Mouse (Mus musculus): ENCODE data around the gene Slc47a2. TPM values are rescaled to one million over a fixed set of nuclear protein-coding genes. Genes with fewer than 3 reads are reported as not detected.
A peak's percentile ranks its signal among the peaks of the same experiment; 100 is the strongest.

Gene Slc47a2
- total and polyA plus RNA-seq, 2 experiments = not detected

- Histone ChIP-seq H3K4me3 (ENCODE audit: insufficient read depth, low read depth, low read length) (peak overlapping the region; percentile 51), H3K4me1 (ENCODE audit: control insufficient read depth, insufficient read depth, low read length) (no peaks in the 10 kb centered on the region), H3K27ac (replicated peaks; ENCODE audit: insufficient read depth, low read depth, low read length) (no peak overlapping the region; the same call in 1 of the 2 replicates), H3K79me2 (ENCODE audit: control insufficient read depth, insufficient read depth, low read length) (no peaks in the 10 kb centered on the region), H3K36me3 (ENCODE audit: control insufficient read depth, insufficient read depth, low read length) (no peaks in the 10 kb centered on the region), H3K9ac (ENCODE audit: low read depth, low read length) (peak overlapping the region; percentile 63), H3K27me3 (ENCODE audit: control insufficient read depth, insufficient read depth, low read length) (peaks cover under 1% of the 10 kb centered on the region; the same call in 1 of the 2 replicates)
- TF ChIP-seq POLR2A (IDR thresholded peaks at IDR 0.05; ENCODE audit: extremely low read depth, insufficient read depth, low read length) (no peak), CTCF (IDR thresholded peaks at IDR 0.05; ENCODE audit: low read depth, low read length) (no peak)
- DNase-seq (ENCODE audit: extremely low read depth, low read depth, low spot score) = peak; percentile 9
- 61% methylated on average over 15 of the region's 16 CpGs for WGBS
Observed at GRCm38 (mm10) chr11:61300716-61301392, 41.8 kb downstream of the Slc47a2 start.

DNA sequence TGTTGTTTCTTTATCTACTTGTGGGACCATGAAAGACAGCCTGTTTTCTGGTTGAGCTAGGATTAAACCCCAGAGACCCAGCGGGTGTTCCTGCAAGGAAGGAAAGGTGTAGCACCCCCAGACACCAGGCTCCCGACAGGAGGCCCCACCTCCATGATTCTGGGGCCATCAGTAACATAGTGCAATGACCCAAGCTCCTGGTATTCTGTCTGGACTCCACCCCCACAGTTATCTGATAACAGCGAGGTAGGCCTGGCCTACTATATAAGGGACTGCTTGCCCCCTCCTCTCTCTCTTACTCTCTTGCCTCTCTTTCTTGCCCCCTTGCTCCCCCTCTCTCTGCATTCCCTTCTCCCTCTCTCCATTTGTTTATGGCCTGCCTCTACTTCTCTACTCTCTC lies 42.5 kb downstream of the Slc47a2 start:
- Histone ChIP-seq H3K27me3 (ENCODE audit: control insufficient read depth, insufficient read depth, low read length) (peaks cover 3% of the 10 kb centered on the region; the same call in 1 of the 2 replicates), H3K4me3 (ENCODE audit: insufficient read depth, low read depth, low read length) (no peak overlapping the region), H3K36me3 (ENCODE audit: control insufficient read depth, insufficient read depth, low read length) (no peaks in the 10 kb centered on the region), H3K4me1 (ENCODE audit: control insufficient read depth, insufficient read depth, low read length) (no peaks in the 10 kb centered on the region), H3K79me2 (ENCODE audit: control insufficient read depth, insufficient read depth, low read length) (no peaks in the 10 kb centered on the region), H3K27ac (replicated peaks; ENCODE audit: insufficient read depth, low read depth, low read length) (no peak overlapping the region), H3K9ac (ENCODE audit: low read depth, low read length) (no peak overlapping the region)
- WGBS = 41% methylated on average over 3 of the region's 3 CpGs
- peak; percentile 17 for DNase-seq (ENCODE audit: extremely low read depth, low read depth, low spot score)
- TF ChIP-seq POLR2A (IDR thresholded peaks at IDR 0.05; ENCODE audit: extremely low read depth, insufficient read depth, low read length) (no peak), CTCF (IDR thresholded peaks at IDR 0.05; ENCODE audit: low read depth, low read length) (no peak)

DNA sequence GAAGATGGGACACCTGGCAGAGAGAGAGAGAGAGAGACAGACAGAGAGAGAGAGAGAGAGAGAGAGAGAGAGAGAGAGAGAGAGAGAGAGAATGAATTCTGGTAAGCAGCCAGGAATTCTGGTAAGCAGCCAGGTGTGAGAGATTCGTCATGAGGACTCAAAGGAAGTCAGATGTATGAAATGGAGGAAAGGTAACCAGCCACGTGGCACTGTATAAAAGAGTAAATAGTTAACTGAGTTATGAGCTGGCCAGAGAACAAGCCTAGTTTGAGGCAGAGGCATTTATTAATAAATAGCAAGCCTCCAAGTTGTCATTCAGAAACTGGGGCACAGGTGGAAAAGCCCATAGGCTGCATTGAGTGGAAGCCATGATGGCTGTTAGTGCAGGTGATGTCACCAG lies 44.8 kb downstream of the Slc47a2 start:
- DNase-seq (ENCODE audit: extremely low read depth, low read depth, low spot score) = peak; percentile 61

GRCm38 (mm10) chr11:61297326-61297725 lies 45.3 kb downstream of the Slc47a2 start:
- H3K27me3 ChIP-seq (ENCODE audit: control insufficient read depth, insufficient read depth, low read length) = peaks cover 3% of the 10 kb centered on the region; the same call in 1 of the 2 replicates
- WGBS = 92% methylated on average over 2 of the region's 2 CpGs
- no peak overlapping the region for H3K27ac ChIP-seq (replicated peaks; ENCODE audit: insufficient read depth, low read depth, low read length)

More for the DNA sequence above, 44.8 kb downstream of the Slc47a2 start:
- Histone ChIP-seq H3K4me1 (ENCODE audit: control insufficient read depth, insufficient read depth, low read length) (no peaks in the 10 kb centered on the region), H3K4me3 (ENCODE audit: insufficient read depth, low read depth, low read length) (no peak overlapping the region), H3K36me3 (ENCODE audit: control insufficient read depth, insufficient read depth, low read length) (no peaks in the 10 kb centered on the region), H3K27me3 (ENCODE audit: control insufficient read depth, insufficient read depth, low read length) (peaks cover 3% of the 10 kb centered on the region; the same call in 1 of the 2 replicates), H3K27ac (replicated peaks; ENCODE audit: insufficient read depth, low read depth, low read length) (no peak overlapping the region), H3K9ac (ENCODE audit: low read depth, low read length) (no peak overlapping the region), H3K79me2 (ENCODE audit: control insufficient read depth, insufficient read depth, low read length) (no peaks in the 10 kb centered on the region)
- WGBS = 31% methylated on average over 2 of the region's 2 CpGs
- TF ChIP-seq POLR2A (IDR thresholded peaks at IDR 0.05; ENCODE audit: extremely low read depth, insufficient read depth, low read length) (no peak), CTCF (IDR thresholded peaks at IDR 0.05; ENCODE audit: low read depth, low read length) (no peak)

GRCm38 (mm10) chr11:61296556-61296955 lies 46.1 kb downstream of the Slc47a2 start:
- DNase-seq (ENCODE audit: extremely low read depth, low read depth, low spot score) = no peak
- Histone ChIP-seq H3K4me3 (ENCODE audit: insufficient read depth, low read depth, low read length) (no peak overlapping the region), H3K79me2 (ENCODE audit: control insufficient read depth, insufficient read depth, low read length) (no peaks in the 10 kb centered on the region), H3K27me3 (ENCODE audit: control insufficient read depth, insufficient read depth, low read length) (peaks cover 3% of the 10 kb centered on the region; the same call in 1 of the 2 replicates), H3K4me1 (ENCODE audit: control insufficient read depth, insufficient read depth, low read length) (no peaks in the 10 kb centered on the region), H3K36me3 (ENCODE audit: control insufficient read depth, insufficient read depth, low read length) (no peaks in the 10 kb centered on the region), H3K27ac (replicated peaks; ENCODE audit: insufficient read depth, low read depth, low read length) (no peak overlapping the region), H3K9ac (ENCODE audit: low read depth, low read length) (no peak overlapping the region)
- 94% methylated on average over 1 of the region's 1 CpGs for WGBS
- TF ChIP-seq POLR2A (IDR thresholded peaks at IDR 0.05; ENCODE audit: extremely low read depth, insufficient read depth, low read length) (no peak), CTCF (IDR thresholded peaks at IDR 0.05; ENCODE audit: low read depth, low read length) (no peak)

More at GRCm38 (mm10) chr11:61297326-61297725, 45.3 kb downstream of the Slc47a2 start:
- Histone ChIP-seq H3K4me1 (ENCODE audit: control insufficient read depth, insufficient read depth, low read length) (no peaks in the 10 kb centered on the region), H3K4me3 (ENCODE audit: insufficient read depth, low read depth, low read length) (no peak overlapping the region), H3K36me3 (ENCODE audit: control insufficient read depth, insufficient read depth, low read length) (no peaks in the 10 kb centered on the region), H3K79me2 (ENCODE audit: control insufficient read depth, insufficient read depth, low read length) (no peaks in the 10 kb centered on the region), H3K9ac (ENCODE audit: low read depth, low read length) (no peak overlapping the region)
- DNase-seq (ENCODE audit: extremely low read depth, low read depth, low spot score) = no peak
- TF ChIP-seq POLR2A (IDR thresholded peaks at IDR 0.05; ENCODE audit: extremely low read depth, insufficient read depth, low read length) (no peak), CTCF (IDR thresholded peaks at IDR 0.05; ENCODE audit: low read depth, low read length) (no peak)

- H3K9ac ChIP-seq (ENCODE audit: low read depth, low read length) = no peak overlapping the region
- H3K4me1 ChIP-seq (ENCODE audit: control insufficient read depth, insufficient read depth, low read length) = no peaks in the 10 kb centered on the region
- H3K27ac ChIP-seq (replicated peaks; ENCODE audit: insufficient read depth, low read depth, low read length) = no peak overlapping the region
- no peaks in the 10 kb centered on the region for H3K36me3 ChIP-seq (ENCODE audit: control insufficient read depth, insufficient read depth, low read length)
- DNase-seq (ENCODE audit: extremely low read depth, low read depth, low spot score) = no peak
- peaks cover 3% of the 10 kb centered on the region; the same call in 1 of the 2 replicates for H3K27me3 ChIP-seq (ENCODE audit: control insufficient read depth, insufficient read depth, low read length)
- WGBS = 91% methylated on average over 2 of the region's 2 CpGs
- no peaks in the 10 kb centered on the region for H3K79me2 ChIP-seq (ENCODE audit: control insufficient read depth, insufficient read depth, low read length)
- H3K4me3 ChIP-seq (ENCODE audit: insufficient read depth, low read depth, low read length) = no peak overlapping the region
- no peak for TF ChIP-seq POLR2A (IDR thresholded peaks at IDR 0.05; ENCODE audit: extremely low read depth, insufficient read depth, low read length)
- no peak for TF ChIP-seq CTCF (IDR thresholded peaks at IDR 0.05; ENCODE audit: low read depth, low read length)
Observed at GRCm38 (mm10) chr11:61295556-61295955, 47.1 kb downstream of the Slc47a2 start.
